Mouse (Mus musculus): Measurements from ENCODE around the gene Gls. TPM values are rescaled to one million over a fixed set of nuclear protein-coding genes. Genes with fewer than 3 reads are reported as not detected.

Gls gene
- polyA plus RNA-seq, 1 experiment from 2014 or later: 22.3 TPM

DNA sequence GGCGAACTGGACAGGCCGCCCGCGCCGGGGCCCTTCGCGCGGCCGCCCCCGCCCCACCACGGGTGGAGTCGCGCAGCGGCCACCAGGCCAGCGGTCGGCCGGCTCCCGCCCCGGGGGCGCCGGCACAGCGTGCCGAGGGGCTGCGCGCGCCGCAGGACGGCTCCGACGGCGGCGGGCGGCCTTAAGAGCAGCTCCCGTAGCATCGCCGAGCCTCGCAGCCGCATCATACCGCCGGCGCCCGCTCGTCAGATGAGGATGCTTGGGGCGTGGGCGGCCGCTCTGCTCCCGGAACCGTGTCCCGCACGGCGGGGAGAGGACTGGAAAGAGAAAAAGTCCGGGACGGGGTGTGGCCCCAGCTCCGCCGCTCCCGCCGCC, 279 bp downstream of the Gls start:
- H3K27me3 ChIP-seq: no peaks in the 10 kb centered on the region
- H3K9me3 ChIP-seq (replicated peaks): no peaks in the 10 kb centered on the region
- H3K4me2 ChIP-seq: peak overlapping the region; percentile 62
- peaks cover 14% of the 10 kb centered on the region for H3K4me1 ChIP-seq (replicated peaks)
- no peaks in the 10 kb centered on the region for H3K36me3 ChIP-seq
- ATAC-seq (replicated peaks; ENCODE audit: insufficient number of reproducible peaks, insufficient read depth, low FRiP score, low read depth): peak; percentile 61
- peak overlapping the region; percentile 97 for H3K9ac ChIP-seq
- WGBS: under 1% methylated on average over 46 of the region's 57 CpGs
- peak overlapping the region; percentile 97 for H3K27ac ChIP-seq
- H3K4me3 ChIP-seq: peak overlapping the region; percentile 100

DNA sequence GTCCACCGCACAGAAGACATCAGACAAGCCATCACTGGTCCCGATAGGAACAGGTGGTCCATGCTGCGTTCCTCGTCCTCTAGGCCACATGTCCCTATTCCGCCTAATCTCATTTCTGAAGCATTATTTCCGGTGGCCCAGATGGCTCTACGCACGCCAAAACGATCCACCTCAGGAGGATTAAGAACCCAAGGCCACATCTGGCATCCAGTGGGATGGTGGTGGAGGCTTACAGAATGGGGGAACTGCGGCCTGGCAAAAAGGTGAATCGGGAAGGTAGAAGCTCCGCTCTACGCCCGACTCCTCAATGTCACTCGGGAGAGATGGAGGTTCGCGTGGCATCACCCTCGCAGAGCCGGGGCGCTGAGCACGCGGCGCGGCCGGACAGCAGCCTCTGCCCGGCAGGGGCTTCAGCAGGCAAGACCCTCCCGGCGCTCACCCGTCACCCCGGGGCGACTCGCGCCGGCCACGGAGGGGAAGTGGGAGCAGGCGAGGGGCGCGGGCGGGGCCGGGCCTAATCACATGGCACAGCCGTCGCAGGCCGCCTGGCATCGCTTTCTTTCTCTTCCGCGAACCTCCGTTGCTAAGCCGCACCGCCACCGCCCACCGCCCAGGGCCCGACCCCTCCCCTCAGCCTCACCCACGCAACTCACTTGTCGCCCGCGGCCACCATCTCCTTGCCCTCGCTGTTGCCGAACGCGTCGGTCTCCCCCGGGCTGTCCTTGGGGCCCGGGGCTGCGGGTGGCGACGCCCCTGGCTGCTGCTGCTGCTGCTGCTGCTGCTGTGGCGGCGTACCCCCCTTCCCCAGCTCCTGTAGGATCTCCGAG, 880 bp downstream of the Gls start:
- Histone ChIP-seq H3K9me3 (replicated peaks) (no peaks in the 10 kb centered on the region), H3K4me1 (replicated peaks) (peaks cover 14% of the 10 kb centered on the region), H3K4me2 (peak overlapping the region; percentile 62), H3K36me3 (no peaks in the 10 kb centered on the region), H3K27me3 (no peaks in the 10 kb centered on the region), H3K9ac (peak overlapping the region; percentile 97), H3K4me3 (peak overlapping the region; percentile 100), H3K27ac (peak overlapping the region; percentile 97)
- peak; percentile 7; the same call in 1 of the 2 replicates for ATAC-seq (replicated peaks; ENCODE audit: insufficient number of reproducible peaks, insufficient read depth, low FRiP score, low read depth)
- WGBS: under 1% methylated on average over 68 of the region's 69 CpGs

DNA sequence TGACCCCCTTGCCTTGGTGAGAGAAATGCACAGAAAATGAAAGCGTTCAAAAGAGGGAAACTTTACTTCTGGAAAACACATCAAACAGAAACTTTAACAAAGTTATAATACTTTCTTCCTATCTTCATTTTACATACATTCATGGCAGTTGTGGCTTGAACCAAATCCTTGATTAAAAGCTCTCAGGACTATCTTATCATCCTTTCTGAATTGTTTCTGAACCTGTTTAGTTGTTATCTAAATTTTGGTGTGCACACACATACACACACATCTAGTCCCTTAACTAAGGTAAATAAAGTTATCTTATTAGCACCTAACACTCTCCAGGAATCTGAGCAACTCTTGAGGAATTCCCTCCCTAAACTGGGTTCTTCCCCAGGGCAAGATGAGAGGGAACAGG, 2.6 kb downstream of the Gls start:
- H3K4me1 ChIP-seq (replicated peaks): peaks cover 18% of the 10 kb centered on the region
- no peaks in the 10 kb centered on the region for H3K27me3 ChIP-seq
- peak overlapping the region; percentile 100; the same call in 1 of the 2 replicates for H3K4me3 ChIP-seq
- H3K9me3 ChIP-seq (replicated peaks): no peaks in the 10 kb centered on the region
- no peak overlapping the region for H3K9ac ChIP-seq
- WGBS: 31% methylated on average over 1 of the region's 1 CpGs
- H3K36me3 ChIP-seq: no peaks in the 10 kb centered on the region
- H3K27ac ChIP-seq: no peak overlapping the region
- peak overlapping the region; percentile 62; the same call in 1 of the 2 replicates for H3K4me2 ChIP-seq
- no peak for ATAC-seq (replicated peaks; ENCODE audit: insufficient number of reproducible peaks, insufficient read depth, low FRiP score, low read depth)

DNA sequence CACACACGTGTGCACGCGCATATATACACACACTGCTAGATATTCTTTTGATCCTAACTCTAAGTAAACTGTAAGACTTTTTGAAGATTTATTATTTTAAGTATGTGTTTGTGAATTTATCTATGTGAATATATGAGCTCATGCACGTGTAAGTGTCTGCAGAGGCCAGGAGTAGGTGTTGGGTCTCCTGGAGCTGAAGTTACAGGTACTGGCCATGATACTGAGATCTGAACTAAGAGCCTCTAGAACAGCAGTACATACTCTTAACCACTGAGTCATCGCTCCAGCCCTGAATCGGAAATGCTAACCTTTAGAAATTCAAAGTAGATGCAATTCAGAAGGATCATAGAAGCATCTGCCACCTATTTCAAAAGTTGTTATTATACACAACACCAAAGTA, 4.9 kb downstream of the Gls start:
- H3K36me3 ChIP-seq: no peaks in the 10 kb centered on the region
- H3K9me3 ChIP-seq (replicated peaks): no peaks in the 10 kb centered on the region
- no peak overlapping the region for H3K27ac ChIP-seq
- no peaks in the 10 kb centered on the region for H3K27me3 ChIP-seq
- ATAC-seq (replicated peaks; ENCODE audit: insufficient number of reproducible peaks, insufficient read depth, low FRiP score, low read depth): no peak
- H3K4me1 ChIP-seq (replicated peaks): peaks cover 21% of the 10 kb centered on the region
- 82% methylated on average over 6 of the region's 6 CpGs for WGBS
- H3K9ac ChIP-seq: no peak overlapping the region
- no peak overlapping the region for H3K4me3 ChIP-seq
- no peak overlapping the region for H3K4me2 ChIP-seq

DNA sequence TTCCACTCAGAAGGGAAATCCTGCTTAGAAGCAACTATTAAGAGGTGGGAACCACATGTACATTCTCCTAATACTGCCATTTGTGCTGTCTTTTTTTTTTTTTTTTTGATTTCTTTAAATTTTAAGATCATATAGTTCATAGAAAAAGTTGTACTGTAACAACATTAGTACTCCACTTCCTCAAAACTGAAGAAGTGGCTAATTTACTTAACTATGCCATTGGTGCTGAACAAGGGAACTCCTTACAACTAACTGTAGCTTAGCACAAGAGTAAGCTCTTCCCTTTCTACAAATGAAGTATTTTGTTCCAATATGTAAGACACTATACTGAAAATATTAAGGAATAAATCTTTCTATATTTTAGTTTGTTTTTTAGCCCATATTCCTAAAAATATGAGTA, 6.6 kb downstream of the Gls start:
- no peaks in the 10 kb centered on the region for H3K9me3 ChIP-seq (replicated peaks)
- peaks cover 19% of the 10 kb centered on the region for H3K4me1 ChIP-seq (replicated peaks)
- no peak overlapping the region for H3K27ac ChIP-seq
- H3K4me3 ChIP-seq: no peak overlapping the region
- no peak overlapping the region for H3K9ac ChIP-seq
- H3K27me3 ChIP-seq: no peaks in the 10 kb centered on the region
- H3K4me2 ChIP-seq: no peak overlapping the region
- no peak for ATAC-seq (replicated peaks; ENCODE audit: insufficient number of reproducible peaks, insufficient read depth, low FRiP score, low read depth)
- H3K36me3 ChIP-seq: no peaks in the 10 kb centered on the region

DNA sequence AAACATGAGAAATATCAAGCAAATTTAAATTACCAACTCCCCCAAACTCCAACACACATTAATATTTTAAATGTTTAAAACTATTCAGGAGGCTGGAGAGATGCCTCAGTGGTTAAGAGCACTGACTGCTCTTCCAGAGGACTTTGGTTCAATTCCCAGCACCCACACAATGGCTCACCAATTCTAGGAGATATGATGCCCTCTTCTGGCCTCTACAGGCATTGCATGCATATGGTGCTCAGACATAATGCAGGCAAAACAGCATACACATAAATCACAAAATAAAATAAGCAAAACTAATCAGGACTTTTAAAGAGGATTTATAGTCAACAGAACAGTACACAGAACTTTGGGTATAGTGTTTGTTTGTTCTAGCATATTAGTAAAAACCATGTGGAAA, 16.3 kb downstream of the Gls start:
- no peaks in the 10 kb centered on the region for H3K27me3 ChIP-seq
- peaks cover 4% of the 10 kb centered on the region; the same call in 1 of the 2 replicates for H3K36me3 ChIP-seq
- no peak overlapping the region for H3K4me3 ChIP-seq
- H3K4me2 ChIP-seq: no peak overlapping the region
- no peaks in the 10 kb centered on the region; the same call in 1 of the 2 replicates for H3K9me3 ChIP-seq (replicated peaks)
- H3K4me1 ChIP-seq (replicated peaks): no peaks in the 10 kb centered on the region; the same call in 1 of the 2 replicates
- no peak overlapping the region for H3K9ac ChIP-seq
- no peak for ATAC-seq (replicated peaks; ENCODE audit: insufficient number of reproducible peaks, insufficient read depth, low FRiP score, low read depth)
- no peak overlapping the region for H3K27ac ChIP-seq

DNA sequence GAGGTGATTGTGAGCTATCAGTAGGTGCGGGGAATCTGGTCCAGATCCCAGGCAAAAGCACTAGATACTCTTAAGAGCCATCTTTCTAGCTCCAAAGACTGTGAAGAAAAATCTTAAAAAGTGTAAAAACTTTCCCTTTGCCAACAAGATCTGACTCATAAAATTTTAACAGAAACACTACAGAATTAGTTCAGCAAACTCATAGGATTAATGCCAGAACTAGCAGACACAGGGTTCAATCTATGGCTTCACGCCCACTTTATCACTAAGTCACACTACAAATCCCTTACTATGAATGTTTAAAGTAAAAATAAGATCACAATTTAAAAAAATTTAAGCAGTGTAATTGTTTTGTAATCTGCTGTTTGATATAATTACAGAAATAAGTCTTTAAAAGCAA, 50.0 kb downstream of the Gls start:
- Histone ChIP-seq H3K27ac (no peak overlapping the region), H3K4me2 (no peak overlapping the region), H3K27me3 (no peaks in the 10 kb centered on the region), H3K9me3 (replicated peaks) (no peaks in the 10 kb centered on the region), H3K4me3 (no peak overlapping the region), H3K36me3 (no peaks in the 10 kb centered on the region; the same call in 1 of the 2 replicates), H3K4me1 (replicated peaks) (0 out of 2 replicates have a peak, but pooled peaks cover 2% of the 10 kb centered on the region), H3K9ac (no peak overlapping the region)
- no peak for ATAC-seq (replicated peaks; ENCODE audit: insufficient number of reproducible peaks, insufficient read depth, low FRiP score, low read depth)
- WGBS: 73% methylated on average over 2 of the region's 2 CpGs

DNA sequence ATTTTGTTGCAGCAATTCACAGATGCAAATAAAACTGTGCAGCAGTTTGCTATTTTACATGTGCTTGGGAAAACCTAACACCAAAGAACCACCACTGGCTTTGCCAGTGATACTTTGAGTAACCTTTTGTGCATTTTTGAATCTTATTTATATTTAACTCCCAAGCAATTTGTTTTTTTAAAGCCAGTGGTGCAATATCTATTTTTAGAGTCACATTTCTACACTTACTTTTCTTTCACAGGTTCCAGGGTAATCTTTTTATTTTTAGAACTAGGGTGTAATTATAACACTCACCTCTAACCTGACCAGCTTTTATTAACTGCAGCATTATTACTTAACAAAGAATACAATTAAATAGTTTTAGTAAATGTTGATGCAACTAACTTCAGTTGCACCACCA, 51.0 kb downstream of the Gls start:
- Histone ChIP-seq H3K9ac (no peak overlapping the region), H3K4me3 (no peak overlapping the region), H3K27me3 (no peaks in the 10 kb centered on the region), H3K9me3 (replicated peaks) (no peaks in the 10 kb centered on the region), H3K36me3 (no peaks in the 10 kb centered on the region; the same call in 1 of the 2 replicates), H3K27ac (0 out of 2 replicates have a peak overlapping the region, but pooled peaks have one; percentile 40), H3K4me2 (no peak overlapping the region), H3K4me1 (replicated peaks) (0 out of 2 replicates have a peak, but pooled peaks cover 4% of the 10 kb centered on the region)
- ATAC-seq (replicated peaks; ENCODE audit: insufficient number of reproducible peaks, insufficient read depth, low FRiP score, low read depth): no peak

DNA sequence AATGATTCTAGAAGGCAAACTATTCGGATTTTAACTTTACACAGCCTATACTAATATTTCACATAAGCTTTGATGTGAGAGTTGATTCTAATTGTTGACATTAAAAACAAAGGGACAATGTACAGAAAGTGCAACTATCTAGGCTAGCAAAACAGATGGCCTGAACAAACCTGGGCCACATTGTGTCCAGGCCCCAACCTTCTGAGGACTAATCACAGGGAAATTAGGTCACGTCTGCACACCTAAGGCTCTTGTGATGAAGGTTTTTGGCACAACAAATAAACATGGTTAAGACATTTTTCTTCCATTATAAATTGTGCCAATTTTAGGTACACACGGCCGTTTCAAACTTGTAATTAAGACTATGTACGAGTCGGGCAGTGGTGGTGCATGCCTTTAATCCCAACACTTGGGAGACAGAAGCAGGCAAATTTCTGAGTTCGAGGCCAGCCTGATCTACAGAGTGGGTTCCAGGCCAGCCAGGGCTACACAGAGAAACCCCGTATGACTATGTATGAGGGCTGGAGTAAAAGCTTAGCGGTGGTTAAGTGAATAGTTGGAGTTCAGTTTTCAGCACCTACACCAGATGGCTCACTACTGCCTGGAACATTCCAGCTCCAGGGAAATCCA, 53.0 kb downstream of the Gls start:
- no peak overlapping the region for H3K4me2 ChIP-seq
- no peaks in the 10 kb centered on the region for H3K9me3 ChIP-seq (replicated peaks)
- 89% methylated on average over 9 of the region's 9 CpGs for WGBS
- ATAC-seq (replicated peaks; ENCODE audit: insufficient number of reproducible peaks, insufficient read depth, low FRiP score, low read depth): no peak
- no peaks in the 10 kb centered on the region; the same call in 1 of the 2 replicates for H3K36me3 ChIP-seq
- H3K9ac ChIP-seq: no peak overlapping the region
- 0 out of 2 replicates have a peak, but pooled peaks cover 9% of the 10 kb centered on the region for H3K4me1 ChIP-seq (replicated peaks)
- no peak overlapping the region for H3K27ac ChIP-seq
- no peak overlapping the region for H3K4me3 ChIP-seq
- no peaks in the 10 kb centered on the region for H3K27me3 ChIP-seq

DNA sequence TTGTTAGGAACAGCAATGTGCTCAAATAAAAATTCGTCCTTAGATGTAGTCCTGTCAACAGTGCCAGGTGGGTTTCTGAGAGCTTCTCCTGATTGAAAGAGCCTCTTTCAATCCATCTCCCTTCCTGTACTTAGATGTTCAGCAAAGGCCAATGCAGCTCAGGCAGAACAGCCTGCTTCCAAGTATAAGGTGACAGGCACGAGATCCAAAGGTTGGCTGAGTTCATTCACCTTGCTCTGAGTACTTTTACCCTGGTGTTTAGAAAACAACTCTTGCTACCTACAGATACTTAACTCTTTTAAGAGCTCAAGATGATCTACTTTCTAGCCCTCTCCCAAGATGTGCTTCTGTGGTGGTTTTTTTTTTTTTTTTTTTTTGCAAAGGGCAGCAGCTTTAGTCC, 56.0 kb downstream of the Gls start:
- ATAC-seq (replicated peaks; ENCODE audit: insufficient number of reproducible peaks, insufficient read depth, low FRiP score, low read depth): no peak
- Histone ChIP-seq H3K9ac (no peak overlapping the region), H3K27me3 (no peaks in the 10 kb centered on the region), H3K4me3 (no peak overlapping the region), H3K4me1 (replicated peaks) (0 out of 2 replicates have a peak, but pooled peaks cover 7% of the 10 kb centered on the region), H3K9me3 (replicated peaks) (no peaks in the 10 kb centered on the region), H3K36me3 (no peaks in the 10 kb centered on the region; the same call in 1 of the 2 replicates), H3K27ac (no peak overlapping the region), H3K4me2 (no peak overlapping the region)
- WGBS: 68% methylated on average over 2 of the region's 2 CpGs

DNA sequence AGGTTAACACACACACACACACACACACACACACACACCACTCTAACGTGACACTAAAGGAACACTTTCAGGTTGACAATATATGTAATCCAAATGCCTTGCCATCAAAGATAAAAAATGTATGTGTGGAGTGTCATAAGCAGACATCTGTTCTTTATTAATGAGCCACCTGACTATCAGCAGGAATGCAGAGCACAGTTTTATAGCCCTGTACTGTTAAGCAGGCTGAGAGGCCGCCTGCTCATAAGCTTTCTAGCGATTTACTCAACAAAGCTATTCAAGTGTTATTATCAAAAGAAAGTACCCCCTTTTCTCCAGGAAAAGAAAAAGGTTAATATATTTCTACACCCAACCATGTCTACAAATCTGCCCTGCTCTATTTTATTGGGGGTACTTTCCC, 57.0 kb downstream of the Gls start:
- H3K4me2 ChIP-seq: no peak overlapping the region
- WGBS: 46% methylated on average over 3 of the region's 3 CpGs
- no peak overlapping the region for H3K27ac ChIP-seq

More for the DNA sequence above, 57.0 kb downstream of the Gls start:
- H3K4me3 ChIP-seq: no peak overlapping the region
- no peaks in the 10 kb centered on the region for H3K9me3 ChIP-seq (replicated peaks)
- peaks cover 15% of the 10 kb centered on the region for H3K4me1 ChIP-seq (replicated peaks)
- no peak overlapping the region for H3K9ac ChIP-seq
- H3K36me3 ChIP-seq: no peaks in the 10 kb centered on the region; the same call in 1 of the 2 replicates
- no peaks in the 10 kb centered on the region for H3K27me3 ChIP-seq
- ATAC-seq (replicated peaks; ENCODE audit: insufficient number of reproducible peaks, insufficient read depth, low FRiP score, low read depth): no peak

All from heart, embryonic 15.5 days (tissue).